Mouse (Mus musculus): Measurements from ENCODE around the gene Fthl17b. TPM values are rescaled to one million over a fixed set of nuclear protein-coding genes. Genes with fewer than 3 reads are reported as not detected.

The Fthl17b gene
- polyA plus RNA-seq, 1 experiment from 2014 or later = not detected

- WGBS = 77% methylated on average over 4 of the region's 4 CpGs
- ATAC-seq (replicated peaks; ENCODE audit: low FRiP score) = no peak
These were observed 41.7 kb downstream of the Fthl17b start for GRCm38 (mm10) chrX:8921080-8921479.

More at GRCm38 (mm10) chrX:8921080-8921479, 41.7 kb downstream of the Fthl17b start:
- no peaks in the 10 kb centered on the region for H3K36me3 ChIP-seq (ENCODE audit: control insufficient read depth, insufficient read depth, low read length)
- no peaks in the 10 kb centered on the region for H3K9me3 ChIP-seq (ENCODE audit: control insufficient read depth, low read length)
- H3K4me3 ChIP-seq (ENCODE audit: low read depth, low read length) = no peak overlapping the region
- H3K27me3 ChIP-seq (ENCODE audit: control insufficient read depth, insufficient read depth, low read length) = no peaks in the 10 kb centered on the region
- H3K4me2 ChIP-seq (ENCODE audit: low read depth, low read length, severe bottlenecking) = no peak overlapping the region
- DNase-seq (ENCODE audit: low spot score) = no peak
- H3K27ac ChIP-seq (ENCODE audit: low read depth, low read length) = no peak overlapping the region
- H3K4me1 ChIP-seq (replicated peaks; ENCODE audit: control insufficient read depth, insufficient read depth, low read length) = no peaks in the 10 kb centered on the region
- no peak overlapping the region for H3K9ac ChIP-seq (ENCODE audit: low read length)

Other genes starting within 250 kb of the Fthl17b start
- gene Ssx9, start 214.5 kb downstream of the Fthl17b start, polyA plus RNA-seq (2014; fragmentation: Nextera tagmentation; extraction: Ambion mirVana) = not detected in 2 replicates
- not detected in 2 replicates for gene Ssxb5, start 159.3 kb downstream of the Fthl17b start, polyA plus RNA-seq (2014; fragmentation: Nextera tagmentation; extraction: Ambion mirVana)
- not detected in 2 replicates for gene Gm6592, start 119.0 kb downstream of the Fthl17b start, polyA plus RNA-seq (2014; fragmentation: Nextera tagmentation; extraction: Ambion mirVana)
- gene Gm5751, start 88.7 kb downstream of the Fthl17b start, polyA plus RNA-seq (2014; fragmentation: Nextera tagmentation; extraction: Ambion mirVana) = not detected in 2 replicates
- 6.3 and 7.1 TPM in 2 replicates for gene B630019K06Rik, start 70.6 kb downstream of the Fthl17b start, polyA plus RNA-seq (2014; fragmentation: Nextera tagmentation; extraction: Ambion mirVana)
- not detected in 2 replicates for gene Fthl17c, start 13.6 kb upstream of the Fthl17b start, polyA plus RNA-seq (2014; fragmentation: Nextera tagmentation; extraction: Ambion mirVana)
- not detected in 2 replicates for gene Fthl17d, start 23.8 kb upstream of the Fthl17b start, polyA plus RNA-seq (2014; fragmentation: Nextera tagmentation; extraction: Ambion mirVana)
- not detected in 2 replicates for gene Fthl17e, start 70.5 kb upstream of the Fthl17b start, polyA plus RNA-seq (2014; fragmentation: Nextera tagmentation; extraction: Ambion mirVana)
- gene Fthl17f, start 100.0 kb upstream of the Fthl17b start, polyA plus RNA-seq (2014; fragmentation: Nextera tagmentation; extraction: Ambion mirVana) = not detected in 2 replicates
- gene 4930402K13Rik, start 141.6 kb upstream of the Fthl17b start, polyA plus RNA-seq (2014; fragmentation: Nextera tagmentation; extraction: Ambion mirVana) = not detected in 2 replicates
- gene Lancl3, start 236.9 kb upstream of the Fthl17b start, polyA plus RNA-seq (2014; fragmentation: Nextera tagmentation; extraction: Ambion mirVana) = 0.55 and 0.75 TPM in 2 replicates

Measured in forebrain, embryonic 11.5 days (tissue).